Mouse (Mus musculus): ENCODE measurements at regions not wholly inside any gene's neighbourhood (a gene's known extent, or its start where the extent isn't known, plus 50 kb on each side); places are given as distances from the start of the nearest gene placed in this dataset.
"Not testable (repeated sequence)": the region's sequence is repeated elsewhere in the genome, so short reads cannot be mapped to it uniquely, and the experiment has no call there.

DNA sequence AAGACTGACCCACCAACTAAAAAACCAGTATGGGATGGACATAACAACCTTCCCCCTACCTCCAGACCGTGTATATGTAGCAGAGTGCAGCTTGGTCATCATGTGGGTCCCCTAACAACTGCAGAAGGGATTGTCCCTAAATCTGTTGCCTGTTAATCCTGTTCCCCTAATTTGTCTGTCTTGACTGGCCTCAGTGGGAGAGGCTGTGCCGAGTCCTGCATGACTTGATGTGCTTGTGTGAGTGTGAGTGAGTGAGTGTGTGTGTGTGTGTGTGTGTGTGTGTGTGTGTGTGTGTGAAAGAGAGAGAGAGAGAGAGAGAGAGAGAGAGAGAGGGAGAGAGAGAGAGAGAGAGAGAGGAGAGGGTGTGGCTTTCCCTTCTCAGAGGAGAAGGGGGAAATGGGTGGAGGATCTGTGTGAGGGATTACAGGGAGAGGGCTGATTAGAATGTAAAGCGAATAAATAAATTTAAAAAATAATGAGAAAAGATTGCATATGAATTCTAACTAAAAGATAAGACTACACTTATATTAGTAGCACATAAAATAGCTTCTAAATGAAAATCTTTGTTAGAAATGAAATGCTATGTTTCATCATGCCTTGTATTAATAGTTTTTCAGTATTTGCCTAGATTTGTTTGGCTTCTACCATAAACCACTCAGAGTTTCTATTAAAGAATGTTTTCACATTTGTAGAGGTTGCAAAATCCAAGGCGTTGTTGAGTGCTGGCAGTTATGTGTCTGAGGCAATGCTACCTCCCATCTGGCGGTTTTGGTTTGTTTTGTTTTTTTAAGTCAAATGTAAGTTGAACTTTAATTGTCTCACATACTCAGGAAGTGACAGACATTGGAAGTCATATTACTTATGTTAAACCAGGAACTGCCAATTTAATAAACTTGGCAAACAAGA lies 740.9 kb downstream of the Abca13 start:
- DNase-seq (ENCODE audit: low spot score) = no peak

GRCm38 (mm10) chr11:9962696-9963202 lies 771.0 kb downstream of the Abca13 start:
- peak; percentile 6 for DNase-seq (ENCODE audit: low spot score)

GRCm38 (mm10) chr11:9982974-9983373 lies 791.2 kb downstream of the Abca13 start:
- DNase-seq (ENCODE audit: low spot score) = no peak

DNA sequence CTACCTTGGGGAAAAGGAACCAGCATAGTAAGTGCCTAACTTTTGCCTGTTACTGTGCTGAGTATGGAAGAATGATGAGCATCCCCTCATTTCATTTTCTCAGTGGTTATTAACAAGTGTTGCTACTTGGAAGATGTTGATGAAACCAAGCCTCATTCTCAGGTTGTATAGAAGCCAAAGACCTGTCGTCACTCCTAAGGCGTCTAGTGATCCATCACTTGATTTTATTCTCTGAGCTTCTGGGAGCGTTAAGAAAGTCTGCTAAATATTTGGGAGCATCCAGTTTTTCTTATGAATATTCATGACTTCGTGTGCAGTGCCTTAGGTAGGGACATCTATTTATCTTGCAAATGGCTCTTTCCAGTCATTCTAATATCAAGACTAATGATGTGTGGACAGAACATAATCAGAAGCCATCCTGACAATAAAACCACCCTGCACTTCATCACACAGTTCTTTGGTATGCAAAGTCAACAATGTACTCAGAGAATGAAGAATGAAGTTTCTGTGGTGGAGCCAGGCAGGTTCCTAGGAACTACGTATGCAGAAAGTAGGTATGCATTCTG lies 802.9 kb downstream of the Abca13 start:
- DNase-seq (ENCODE audit: low spot score) = no peak

GRCm38 (mm10) chr11:9995356-9995755 lies 803.6 kb downstream of the Abca13 start:
- DNase-seq (ENCODE audit: low spot score) = no peak

DNA sequence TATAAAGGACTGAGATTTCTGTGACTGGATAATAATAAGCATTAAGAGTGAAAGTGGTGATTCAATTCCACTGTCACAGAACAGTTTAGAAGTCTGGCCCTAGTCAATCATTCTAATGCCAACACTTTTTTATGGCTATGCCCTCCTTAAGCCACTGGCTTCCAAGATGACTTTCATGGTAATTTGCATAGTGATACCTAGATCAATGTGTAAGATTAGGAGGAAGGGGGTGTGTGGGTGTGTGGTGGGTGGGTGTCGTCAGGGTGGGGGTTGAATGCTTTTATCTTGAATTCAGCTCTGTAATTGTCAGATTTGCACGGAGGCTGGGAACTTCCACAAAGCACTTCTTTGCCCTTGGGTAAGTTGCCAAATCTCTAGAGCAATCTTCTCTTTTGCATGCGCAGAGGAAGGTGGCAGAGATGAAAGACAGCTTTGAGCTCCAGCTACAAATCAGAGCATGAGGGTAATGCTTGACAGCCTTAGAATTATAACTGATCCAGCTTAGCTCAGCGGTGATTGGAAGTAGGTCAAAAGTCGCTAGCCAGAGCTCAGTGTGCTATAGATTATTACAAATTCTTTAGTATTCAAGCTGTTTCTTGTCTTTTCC lies 805.9 kb downstream of the Abca13 start:
- no peak for DNase-seq (ENCODE audit: low spot score)

- DNase-seq (ENCODE audit: low spot score) = no peak
Measured at GRCm38 (mm10) chr11:10002170-10002569, 810.4 kb downstream of the Abca13 start.

DNA sequence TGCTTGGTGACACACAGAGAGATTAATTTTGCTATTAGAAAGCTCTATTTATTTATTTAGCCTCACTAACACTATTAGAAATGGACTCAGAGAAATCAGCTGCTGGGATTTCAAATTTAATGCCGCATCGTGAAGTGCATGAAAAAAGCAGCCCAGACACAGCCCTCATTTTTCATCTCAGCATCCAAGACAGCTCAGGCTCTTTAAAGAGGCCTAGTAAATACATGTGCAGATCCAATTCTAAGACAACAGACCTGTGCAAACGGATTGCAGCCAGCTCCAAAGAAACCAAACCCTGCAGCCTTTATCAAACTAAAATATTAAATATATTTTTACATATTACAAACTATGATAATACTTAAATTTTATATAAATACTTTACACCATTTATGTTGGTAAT lies 815.1 kb downstream of the Abca13 start:
- DNase-seq (ENCODE audit: low spot score) = no peak

- DNase-seq (ENCODE audit: low spot score) = no peak
Measured at GRCm38 (mm10) chr11:10046593-10046992, 854.9 kb downstream of the Abca13 start.

DNA sequence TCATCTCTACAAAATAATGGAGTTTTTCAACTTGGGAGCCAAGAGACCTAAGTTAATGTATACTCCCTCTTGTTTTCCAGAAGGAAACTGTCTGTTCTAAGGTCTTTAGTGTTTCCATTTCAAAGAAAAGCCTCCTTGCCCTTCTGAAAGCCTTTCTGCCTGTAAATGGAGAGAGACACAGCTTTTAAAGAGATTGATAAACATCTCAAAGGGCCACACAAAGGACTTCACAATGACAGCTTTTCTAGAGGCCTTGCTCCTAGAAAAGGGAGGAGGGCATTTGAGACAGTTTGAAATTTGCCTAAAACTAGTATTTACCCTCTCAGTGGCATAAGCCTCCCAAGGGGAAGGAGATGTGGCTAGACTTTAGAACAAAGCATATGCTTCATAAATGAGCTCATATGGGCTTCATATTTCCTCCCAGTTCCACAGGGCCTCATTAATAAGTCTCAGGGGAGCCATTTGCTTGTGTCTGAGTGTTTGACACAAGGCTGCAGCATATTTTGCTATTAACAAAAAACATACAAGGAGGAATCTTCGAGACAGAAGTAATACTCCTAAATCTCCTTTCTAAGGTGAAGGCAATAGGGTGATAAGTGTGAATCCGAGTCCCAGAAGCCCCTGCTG lies 860.0 kb downstream of the Abca13 start:
- DNase-seq (ENCODE audit: low spot score) = no peak

GRCm38 (mm10) chr11:10071881-10072280 lies 880.1 kb downstream of the Abca13 start:
- no peak for DNase-seq (ENCODE audit: low spot score)

DNA sequence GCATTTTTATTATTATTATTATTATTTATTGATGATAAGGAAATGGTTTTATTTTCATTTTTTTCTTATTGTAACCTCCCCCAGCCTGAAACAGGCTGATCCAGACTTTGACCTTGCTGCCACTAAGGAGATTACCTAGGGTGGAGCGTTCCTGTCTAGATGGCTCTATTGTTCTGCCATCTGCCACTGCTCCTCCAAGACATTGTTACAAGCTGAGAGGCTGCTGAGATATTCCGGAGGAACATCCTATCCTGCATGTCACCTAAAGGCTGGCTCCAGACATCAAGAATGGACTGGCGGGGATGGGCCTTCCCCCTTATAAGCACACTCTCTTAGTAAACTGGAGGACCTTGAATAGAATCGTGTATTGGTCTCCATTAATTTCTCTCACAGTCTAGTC lies 896.2 kb downstream of the Abca13 start:
- DNase-seq (ENCODE audit: low spot score) = no peak

- not testable (repeated sequence) for DNase-seq (ENCODE audit: low spot score)
Measured at GRCm38 (mm10) chr11:10102314-10102713, 910.6 kb downstream of the Abca13 start.

DNA sequence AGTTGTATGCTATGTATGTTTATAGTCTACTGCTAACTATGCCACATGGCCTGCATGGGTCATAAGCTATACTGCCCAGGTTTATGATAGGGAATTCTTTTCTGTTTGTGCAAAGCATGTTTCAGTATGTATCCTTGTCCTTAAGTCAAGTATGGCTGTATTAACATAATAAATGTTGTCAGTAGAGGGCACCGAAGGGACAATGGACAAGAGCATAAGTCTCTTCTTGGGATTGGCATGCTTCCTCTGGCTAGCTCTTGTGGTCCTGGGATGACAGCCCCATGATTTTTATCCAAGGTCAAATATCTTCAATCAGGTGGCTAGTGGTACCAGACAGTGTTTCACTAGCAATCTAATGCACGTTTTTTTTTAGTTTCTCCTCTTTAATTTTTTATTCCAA lies 913.3 kb downstream of the Abca13 start:
- DNase-seq (ENCODE audit: low spot score) = no peak

GRCm38 (mm10) chr11:10142161-10142560 lies 950.4 kb downstream of the Abca13 start:
- no peak for DNase-seq (ENCODE audit: low spot score)

- DNase-seq (ENCODE audit: low spot score) = no peak
Measured at GRCm38 (mm10) chr11:10149160-10149559, 957.4 kb downstream of the Abca13 start.

GRCm38 (mm10) chr11:10153836-10154235 lies 960.2 kb upstream of the Vwc2 start:
- DNase-seq (ENCODE audit: low spot score) = no peak

- DNase-seq (ENCODE audit: low spot score) = no peak
Measured at GRCm38 (mm10) chr11:10193738-10194137, 920.3 kb upstream of the Vwc2 start.

DNA sequence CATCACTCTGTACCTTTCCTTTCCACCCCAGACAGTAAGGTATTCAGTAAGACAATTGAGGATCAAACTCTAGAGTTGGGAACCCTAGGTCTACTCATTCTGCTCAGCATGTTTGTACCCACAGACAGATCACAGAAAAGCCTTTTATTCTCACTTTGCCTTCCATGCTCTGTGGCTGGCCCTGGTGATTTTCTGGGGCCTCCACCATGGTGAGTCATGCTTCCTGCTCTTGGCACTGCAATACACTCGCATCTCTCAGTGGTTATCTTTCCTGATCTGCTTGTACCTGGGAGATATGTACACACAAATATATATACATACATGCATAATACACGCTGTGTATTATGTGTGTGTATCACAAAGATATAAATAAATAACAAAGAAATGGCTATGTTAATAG lies 919.2 kb upstream of the Vwc2 start:
- DNase-seq (ENCODE audit: low spot score) = no peak

- DNase-seq (ENCODE audit: low spot score) = no peak
Measured at GRCm38 (mm10) chr11:10201021-10201420, 913.0 kb upstream of the Vwc2 start.

DNA sequence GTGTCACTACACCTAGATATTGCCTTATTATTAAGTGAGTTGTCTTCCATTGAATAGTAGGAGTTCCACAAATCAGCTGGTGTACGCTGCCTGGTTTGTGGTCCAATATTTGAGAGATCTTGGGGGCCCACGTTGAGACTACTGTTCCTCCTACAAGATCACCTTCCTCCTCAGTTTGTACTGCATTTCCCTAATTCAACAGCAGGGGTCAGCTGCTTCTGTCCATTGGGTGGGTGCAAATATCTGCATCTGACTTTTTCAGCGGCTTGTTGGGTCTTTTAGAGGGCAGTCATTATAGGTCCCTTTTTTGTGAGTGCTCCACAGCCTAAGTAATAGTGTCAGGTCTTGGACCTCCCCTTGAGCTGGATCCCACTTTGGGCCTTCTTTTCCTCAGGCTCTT lies 908.8 kb upstream of the Vwc2 start:
- no peak for DNase-seq (ENCODE audit: low spot score)

All from testis, postnatal 14 days (tissue).